Mouse (Mus musculus) forebrain, embryonic 12.5 days (tissue): ENCODE data around the gene Wdr95. TPM values are rescaled to one million over a fixed set of nuclear protein-coding genes. Genes with fewer than 3 reads are reported as not detected.

Experiments
- ATAC-seq: fragments of 200-750 bp; cut with Nextera tagmentation; 2 replicates; pipeline ENCODE4 v1.8.0; 2017; ENCODE audit warnings: moderate TSS enrichment; ENCODE audit not compliant: low FRiP score
- H3K27ac ChIP-seq: fragments of 300-500 bp; sonication (generic); 2 replicates; pipeline ENCODE4 v1.5.1; 2016; ENCODE audit warnings: mild to moderate bottlenecking
- H3K27me3 ChIP-seq: fragments of 300-500 bp; sonication (generic); 2 replicates; pipeline ENCODE4 v1.6.1; 2016; ENCODE audit warnings: mild to moderate bottlenecking
- H3K36me3 ChIP-seq: fragments of 300-500 bp; sonication (generic); replicated peaks from 2 replicates; pipeline ENCODE4 v1.6.1; 2016; ENCODE audit warnings: mild to moderate bottlenecking
- H3K4me1 ChIP-seq: fragments of 300-500 bp; sonication (generic); 2 replicates; pipeline ENCODE4 v1.6.1; 2016
- H3K4me2 ChIP-seq: fragments of 300-500 bp; sonication (generic); 2 replicates; pipeline ENCODE4 v1.6.1; 2016; ENCODE audit warnings: mild to moderate bottlenecking, moderate library complexity
- H3K4me3 ChIP-seq: fragments of 300-500 bp; sonication (generic); replicated peaks from 2 replicates; pipeline ENCODE4 v1.5.1; 2016; ENCODE audit warnings: mild to moderate bottlenecking
- H3K9ac ChIP-seq: fragments of 300-500 bp; sonication (generic); 2 replicates; pipeline ENCODE4 v1.6.1; 2016; ENCODE audit warnings: mild to moderate bottlenecking
- H3K9me3 ChIP-seq: fragments of 300-500 bp; sonication (generic); 2 replicates; pipeline ENCODE4 v1.6.1; 2016
- WGBS: fragments of 180-500 bp; shearing (Covaris S2); methylation state at CpG from one replicate; pipeline ENCODE4 v1.1.7; 2016; 5-methylcytosine and 5-hydroxymethylcytosine counted together
- polyA plus RNA-seq: library from polyadenylated mRNA; unstranded; fragments of >200 nt; fragmentation: Nextera tagmentation; extraction: Ambion mirVana; gene quantifications from 2 replicates; pipeline ENCODE4 v1.2.1, GENCODE M21; 2016

The Wdr95 gene
- polyA plus RNA-seq, 1 experiment from 2014 or later, result 0.17 TPM

- H3K9me3 ChIP-seq, result 0 out of 2 replicates have a peak, but pooled peaks cover 5% of the 10 kb centered on the region
- H3K36me3 ChIP-seq, result no peaks in the 10 kb centered on the region
- peak overlapping the region; percentile 76 for H3K27ac ChIP-seq
- H3K4me2 ChIP-seq, result no peak overlapping the region
- H3K4me1 ChIP-seq, result peaks cover 4% of the 10 kb centered on the region; the same call in 1 of the 2 replicates
- 69% methylated on average over 23 of the region's 23 CpGs for WGBS
- no peak overlapping the region for H3K4me3 ChIP-seq
- H3K9ac ChIP-seq, result no peak overlapping the region
- ATAC-seq, result peak; percentile 59
- peaks cover 13% of the 10 kb centered on the region; the same call in 1 of the 2 replicates for H3K27me3 ChIP-seq
Observed at GRCm38 (mm10) chr5:149503423-149504175, 24.9 kb upstream of the Wdr95 start.

DNA sequence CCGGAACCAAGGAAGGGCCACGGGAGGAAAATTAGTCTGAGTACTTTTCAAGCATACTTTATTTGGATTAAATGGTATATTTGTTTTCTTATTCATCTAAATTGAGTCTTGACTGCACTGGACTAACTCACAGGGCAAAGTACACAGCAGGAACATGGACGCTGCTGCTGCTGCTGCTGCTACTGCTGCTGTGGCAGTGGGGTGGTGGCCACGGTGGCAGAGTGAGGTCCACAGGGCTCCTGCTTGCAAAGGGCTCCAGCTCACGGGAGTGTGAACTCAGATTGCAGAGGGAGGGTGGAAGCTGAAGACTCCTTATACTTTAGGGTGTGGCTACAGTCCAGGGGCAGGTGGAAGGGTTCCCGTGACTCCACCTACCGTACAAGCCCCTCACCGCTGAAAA lies 23.5 kb upstream of the Wdr95 start:
- Histone ChIP-seq H3K9me3 (0 out of 2 replicates have a peak, but pooled peaks cover 5% of the 10 kb centered on the region), H3K4me1 (peaks cover 5% of the 10 kb centered on the region; the same call in 1 of the 2 replicates), H3K27me3 (peaks cover 13% of the 10 kb centered on the region; the same call in 1 of the 2 replicates), H3K4me3 (no peak overlapping the region), H3K27ac (no peak overlapping the region), H3K9ac (no peak overlapping the region), H3K36me3 (no peaks in the 10 kb centered on the region), H3K4me2 (no peak overlapping the region)
- 83% methylated on average over 8 of the region's 8 CpGs for WGBS
- ATAC-seq, result no peak

- H3K27me3 ChIP-seq, result peaks cover 8% of the 10 kb centered on the region; the same call in 1 of the 2 replicates
- ATAC-seq, result no peak
- WGBS, result 98% methylated on average over 2 of the region's 2 CpGs
- no peaks in the 10 kb centered on the region for H3K36me3 ChIP-seq
- H3K9me3 ChIP-seq, result 0 out of 2 replicates have a peak, but pooled peaks cover 5% of the 10 kb centered on the region
- no peak overlapping the region for H3K4me2 ChIP-seq
- H3K27ac ChIP-seq, result no peak overlapping the region
- no peak overlapping the region for H3K4me3 ChIP-seq
- no peak overlapping the region for H3K9ac ChIP-seq
- H3K4me1 ChIP-seq, result peaks cover 10% of the 10 kb centered on the region
Observed at GRCm38 (mm10) chr5:149506033-149506432, 22.4 kb upstream of the Wdr95 start.

GRCm38 (mm10) chr5:149508094-149509029 lies 20.1 kb upstream of the Wdr95 start:
- Histone ChIP-seq H3K36me3 (no peaks in the 10 kb centered on the region), H3K27me3 (peaks cover 5% of the 10 kb centered on the region; the same call in 1 of the 2 replicates), H3K4me1 (peaks cover 17% of the 10 kb centered on the region), H3K4me2 (no peak overlapping the region), H3K9ac (no peak overlapping the region), H3K27ac (no peak overlapping the region), H3K9me3 (0 out of 2 replicates have a peak, but pooled peaks cover 5% of the 10 kb centered on the region), H3K4me3 (no peak overlapping the region)
- WGBS, result 84% methylated on average over 20 of the region's 20 CpGs
- no peak for ATAC-seq

DNA sequence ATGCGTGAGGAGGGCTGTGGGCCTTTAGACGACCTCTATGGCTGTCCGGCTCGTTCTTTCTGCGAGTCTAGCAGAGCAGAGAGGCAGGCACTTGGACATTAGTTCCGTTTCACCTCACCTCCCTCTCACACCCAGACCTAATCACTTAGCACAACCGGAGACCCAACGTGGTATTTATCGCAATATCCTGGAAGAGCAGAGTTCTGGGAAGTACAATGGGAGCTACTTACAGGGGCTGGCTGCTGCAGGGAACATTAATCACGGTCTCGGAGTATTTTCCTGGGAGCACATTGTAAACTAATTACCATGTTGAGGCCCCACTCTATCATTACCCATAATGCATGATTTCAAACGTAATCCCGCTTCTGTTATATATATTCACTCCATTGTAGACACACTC lies 18.2 kb upstream of the Wdr95 start:
- no peak overlapping the region for H3K4me2 ChIP-seq
- no peak for ATAC-seq
- peak overlapping the region; percentile 70 for H3K27ac ChIP-seq
- 0 out of 2 replicates have a peak, but pooled peaks cover 5% of the 10 kb centered on the region for H3K9me3 ChIP-seq
- H3K4me1 ChIP-seq, result peaks cover 36% of the 10 kb centered on the region
- no peaks in the 10 kb centered on the region for H3K36me3 ChIP-seq
- peaks cover under 1% of the 10 kb centered on the region; the same call in 1 of the 2 replicates for H3K27me3 ChIP-seq
- H3K9ac ChIP-seq, result no peak overlapping the region
- 43% methylated on average over 13 of the region's 13 CpGs for WGBS
- no peak overlapping the region for H3K4me3 ChIP-seq

- ATAC-seq, result peak; percentile 71
- H3K9me3 ChIP-seq, result no peaks in the 10 kb centered on the region
- no peak overlapping the region for H3K4me2 ChIP-seq
- peaks cover 53% of the 10 kb centered on the region for H3K4me1 ChIP-seq
- H3K36me3 ChIP-seq, result no peaks in the 10 kb centered on the region
- H3K4me3 ChIP-seq, result no peak overlapping the region
- no peaks in the 10 kb centered on the region; the same call in 1 of the 2 replicates for H3K27me3 ChIP-seq
- peak overlapping the region; percentile 65 for H3K27ac ChIP-seq
- 5% methylated on average over 3 of the region's 3 CpGs for WGBS
- no peak overlapping the region for H3K9ac ChIP-seq
Observed at GRCm38 (mm10) chr5:149512695-149513094, 15.8 kb upstream of the Wdr95 start.

DNA sequence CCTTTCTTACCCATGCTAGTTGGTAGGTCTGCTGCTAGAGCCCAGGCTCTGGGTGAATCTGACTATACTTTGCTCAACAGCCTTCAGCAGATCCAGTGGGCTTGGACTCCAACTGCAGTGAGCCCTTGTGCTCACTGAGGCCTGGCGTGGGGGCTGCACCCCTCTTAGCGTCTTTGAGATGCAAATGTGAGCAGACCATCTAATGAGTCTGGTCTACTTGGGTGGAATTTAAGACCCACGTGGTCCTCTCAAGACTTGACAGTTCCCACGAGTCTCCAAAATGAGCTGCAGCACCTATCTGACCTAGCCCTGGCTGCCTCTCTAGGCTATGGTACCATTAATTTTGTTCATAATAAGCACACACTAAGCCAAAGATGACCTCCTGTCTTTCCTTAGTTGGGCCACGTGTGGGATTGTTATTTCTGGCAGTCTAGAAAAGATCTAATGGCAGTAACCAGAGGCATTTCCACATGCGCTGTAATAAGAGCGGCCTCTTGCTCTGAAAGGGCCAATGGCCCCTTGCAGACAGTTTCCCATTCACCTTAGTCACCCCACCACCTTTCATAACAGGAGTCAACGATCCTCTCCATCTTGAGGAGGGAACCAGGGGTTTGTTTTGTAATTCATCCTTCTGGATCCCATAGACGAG lies 14.9 kb upstream of the Wdr95 start:
- Histone ChIP-seq H3K36me3 (no peaks in the 10 kb centered on the region), H3K27me3 (0 out of 2 replicates have a peak, but pooled peaks cover 4% of the 10 kb centered on the region), H3K4me1 (peaks cover 57% of the 10 kb centered on the region), H3K27ac (peak overlapping the region; percentile 90), H3K4me2 (peak overlapping the region; percentile 35), H3K4me3 (no peak overlapping the region), H3K9ac (no peak overlapping the region), H3K9me3 (no peaks in the 10 kb centered on the region)
- ATAC-seq, result peak; percentile 63
- 11% methylated on average over 9 of the region's 9 CpGs for WGBS

DNA sequence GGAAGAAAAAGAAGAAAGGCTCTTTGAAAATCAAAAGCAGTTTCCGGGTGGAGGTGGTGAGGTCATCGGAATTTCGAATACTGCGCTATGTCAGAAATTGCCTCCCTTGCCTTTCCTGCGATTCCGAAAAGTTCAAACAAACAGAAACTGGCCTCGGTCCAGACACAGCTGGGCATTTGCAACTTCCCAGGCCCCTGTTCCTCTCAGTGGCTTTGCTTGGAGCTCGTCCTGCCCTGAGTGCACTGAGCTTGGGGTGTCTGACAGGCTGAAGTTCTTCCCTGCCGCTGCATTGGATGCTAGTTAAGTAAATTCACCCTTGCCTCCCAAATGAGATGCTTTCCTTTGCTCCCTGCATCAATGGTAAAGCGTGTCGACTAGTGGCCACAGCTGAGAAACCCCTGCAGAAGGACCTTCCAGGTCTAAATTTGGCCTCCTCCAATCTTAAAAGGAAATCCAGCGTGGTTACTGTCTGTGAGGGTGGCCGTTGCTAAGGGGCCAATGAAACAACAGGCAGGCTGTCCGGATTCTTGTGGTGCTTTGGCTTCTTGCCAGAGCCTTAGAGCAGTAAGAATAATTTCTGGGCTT lies 14.3 kb upstream of the Wdr95 start:
- peak overlapping the region; percentile 15; the same call in 1 of the 2 replicates for H3K4me3 ChIP-seq
- H3K4me1 ChIP-seq, result peaks cover 57% of the 10 kb centered on the region

DNA sequence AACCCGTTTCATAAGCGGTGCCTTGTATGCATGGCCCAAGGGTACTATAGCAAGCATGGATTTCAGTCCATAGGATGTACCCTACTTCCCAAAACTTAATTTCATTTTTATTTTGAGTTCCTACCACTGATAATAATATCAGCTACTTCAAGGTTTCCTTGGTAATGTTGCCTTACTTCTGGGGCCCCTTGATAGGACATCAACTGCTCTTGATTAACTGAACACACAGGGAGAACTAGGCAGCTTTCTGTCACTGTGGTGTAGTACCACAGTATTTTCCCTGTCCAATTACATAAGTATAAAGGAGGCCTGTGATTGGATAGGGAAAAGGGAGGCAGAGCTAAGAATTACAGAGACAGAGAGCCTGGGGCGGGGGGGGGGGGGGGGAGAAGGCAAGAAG lies 13.6 kb upstream of the Wdr95 start:
- WGBS, result 35% methylated on average over 2 of the region's 3 CpGs
- Histone ChIP-seq H3K4me2 (peak overlapping the region; percentile 35), H3K36me3 (no peaks in the 10 kb centered on the region)

More for the DNA sequence above, 14.3 kb upstream of the Wdr95 start:
- no peaks in the 10 kb centered on the region for H3K9me3 ChIP-seq
- WGBS, result 5% methylated on average over 14 of the region's 14 CpGs
- H3K27ac ChIP-seq, result peak overlapping the region; percentile 90
- ATAC-seq, result peak; percentile 59
- no peaks in the 10 kb centered on the region for H3K36me3 ChIP-seq
- 0 out of 2 replicates have a peak overlapping the region, but pooled peaks have one; percentile 21 for H3K9ac ChIP-seq
- H3K27me3 ChIP-seq, result peaks cover 8% of the 10 kb centered on the region
- H3K4me2 ChIP-seq, result peak overlapping the region; percentile 35

DNA sequence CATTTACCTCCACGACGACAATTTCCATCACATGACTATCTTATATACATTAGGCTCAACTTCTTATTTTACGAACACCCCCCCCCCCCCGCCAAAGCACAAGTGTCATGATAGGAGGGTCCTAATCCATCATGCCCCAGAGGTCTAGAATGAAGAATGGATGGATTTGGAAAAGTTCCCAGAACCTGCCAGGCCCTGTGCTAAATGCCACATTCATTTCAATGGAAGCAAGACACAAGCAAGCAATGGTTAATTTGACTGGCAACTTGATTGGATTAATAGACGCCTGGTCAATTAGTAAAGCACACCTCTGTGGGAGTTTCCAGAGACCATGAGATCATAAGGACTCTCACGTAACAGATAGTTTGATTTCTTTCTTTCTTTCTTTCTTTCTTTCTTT lies 11.4 kb upstream of the Wdr95 start:
- H3K36me3 ChIP-seq, result no peaks in the 10 kb centered on the region
- no peak overlapping the region for H3K4me2 ChIP-seq
- WGBS, result 43% methylated on average over 6 of the region's 6 CpGs
- no peaks in the 10 kb centered on the region for H3K9me3 ChIP-seq
- peaks cover 28% of the 10 kb centered on the region for H3K27me3 ChIP-seq
- H3K4me3 ChIP-seq, result no peak overlapping the region
- peak; percentile 12; the same call in 1 of the 2 replicates for ATAC-seq
- peak overlapping the region; percentile 66 for H3K27ac ChIP-seq
- peaks cover 53% of the 10 kb centered on the region for H3K4me1 ChIP-seq
- H3K9ac ChIP-seq, result no peak overlapping the region

More for the DNA sequence above, 13.6 kb upstream of the Wdr95 start:
- Histone ChIP-seq H3K9me3 (no peaks in the 10 kb centered on the region), H3K27ac (peak overlapping the region; percentile 90), H3K27me3 (peaks cover 14% of the 10 kb centered on the region), H3K4me3 (no peak overlapping the region), H3K9ac (no peak overlapping the region), H3K4me1 (peaks cover 56% of the 10 kb centered on the region)
- ATAC-seq, result no peak

GRCm38 (mm10) chr5:149520806-149521205 lies 7.7 kb upstream of the Wdr95 start:
- WGBS, result 84% methylated on average over 5 of the region's 5 CpGs
- Histone ChIP-seq H3K9ac (no peak overlapping the region), H3K36me3 (no peaks in the 10 kb centered on the region), H3K27ac (no peak overlapping the region), H3K9me3 (no peaks in the 10 kb centered on the region), H3K27me3 (peaks cover 36% of the 10 kb centered on the region), H3K4me3 (no peak overlapping the region), H3K4me2 (no peak overlapping the region), H3K4me1 (peaks cover 48% of the 10 kb centered on the region)
- no peak for ATAC-seq
